Mouse (Mus musculus): ENCODE results near the gene Il2. TPM values are rescaled to one million over a fixed set of nuclear protein-coding genes. Genes with fewer than 3 reads are reported as not detected.

Gene Il2
- polyA plus RNA-seq (2017; shearing (Covaris generic)): 1 to 10 TPM in 1 of 2 experiments, under 1 TPM in 1; 0.58 to 1.2 TPM

DNA sequence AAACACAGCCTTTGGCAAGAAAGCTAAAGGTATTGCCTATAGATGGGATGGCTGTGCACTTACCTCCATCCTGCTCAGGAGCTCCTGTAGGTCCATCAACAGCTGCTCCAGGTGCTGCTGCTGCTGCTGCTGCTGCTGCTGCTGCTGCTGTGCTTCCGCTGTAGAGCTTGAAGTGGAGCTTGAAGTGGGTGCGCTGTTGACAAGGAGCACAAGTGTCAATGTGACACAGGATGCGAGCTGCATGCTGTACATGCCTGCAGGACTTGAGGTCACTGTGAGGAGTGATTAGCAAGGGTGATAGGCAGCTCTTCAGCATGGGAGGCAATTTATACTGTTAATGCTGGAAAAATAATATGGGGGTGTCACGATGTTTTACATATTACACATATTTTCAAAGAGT is at the start of gene Il2:
TSS of gene Il2 (minus strand) at position 305 of the 400 bp plus-strand sequence.

Other genes with a start within 250 kb of the Il2 start
- gene Adad1, start 62.4 kb downstream of the Il2 start, polyA plus RNA-seq (2017; shearing (Covaris generic)): under 1 TPM in 1 of 2 experiments, not detected in 1; 0.19 TPM
- 1 to 10 TPM in 1 of 2 experiments, under 1 TPM in 1; 0.33 to 1.2 TPM for gene Il21, start 106.7 kb upstream of the Il2 start, polyA plus RNA-seq (2017; shearing (Covaris generic))
- gene Bbs12, start 186.6 kb upstream of the Il2 start, polyA plus RNA-seq (2017; shearing (Covaris generic)): 1 to 10 TPM; 2.3 to 5.5 TPM
- 1 to 10 TPM; 1.7 to 2.3 TPM for gene Cetn4, start 186.7 kb upstream of the Il2 start, polyA plus RNA-seq (2017; shearing (Covaris generic))
- 1 to 10 TPM; 4.0 to 8.1 TPM for gene Fgf2, start 222.4 kb upstream of the Il2 start, polyA plus RNA-seq (2017; shearing (Covaris generic))

Measured in inflammation-experienced regulatory T-cells (primary cell).